Mouse (Mus musculus): Measurements from ENCODE around the gene Nmd3. TPM values are rescaled to one million over a fixed set of nuclear protein-coding genes. Genes with fewer than 3 reads are reported as not detected.

The Nmd3 gene
- 134 and 152 TPM in 2 replicates for polyA plus RNA-seq (2011; ENCODE audit: insufficient read length, low read depth, missing spikeins)

DNA sequence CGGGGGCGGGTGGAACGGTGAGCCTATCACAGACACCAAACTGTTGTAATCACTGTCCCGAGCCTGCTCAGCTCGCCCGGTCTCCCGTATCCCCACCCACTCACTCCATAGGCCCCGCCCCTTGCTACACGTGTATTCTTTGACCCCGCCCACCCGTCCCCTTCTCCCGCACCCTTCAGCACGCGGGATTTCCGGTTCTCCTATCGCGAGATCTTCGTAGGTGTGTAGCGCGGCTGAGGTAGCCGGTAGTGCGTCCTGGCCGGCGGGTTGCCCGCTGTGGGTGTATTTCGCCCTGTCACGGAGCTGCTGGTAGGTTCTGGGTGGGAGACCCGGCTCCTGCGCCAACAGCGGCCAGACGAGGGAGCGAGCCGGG lies at the start of gene Nmd3:
Gene Nmd3, plus strand, starts transcription at position 172 of the 373 bp plus-strand sequence.
- no peaks in the 10 kb centered on the region; the same call in 1 of the 2 replicates for H3K4me1 ChIP-seq (ENCODE audit: control insufficient read depth, insufficient read depth, low read length)
- TF ChIP-seq CTCF (IDR thresholded peaks at IDR 0.05; ENCODE audit: borderline replicate concordance, insufficient read depth, low read length) (no peak), POLR2A (IDR thresholded peaks at IDR 0.05; ENCODE audit: low read depth, low read length) (peak; percentile 90)
- H3K4me3 ChIP-seq (ENCODE audit: insufficient read depth, low read length): peak within 1 kb of the TSS; percentile 87

DNA sequence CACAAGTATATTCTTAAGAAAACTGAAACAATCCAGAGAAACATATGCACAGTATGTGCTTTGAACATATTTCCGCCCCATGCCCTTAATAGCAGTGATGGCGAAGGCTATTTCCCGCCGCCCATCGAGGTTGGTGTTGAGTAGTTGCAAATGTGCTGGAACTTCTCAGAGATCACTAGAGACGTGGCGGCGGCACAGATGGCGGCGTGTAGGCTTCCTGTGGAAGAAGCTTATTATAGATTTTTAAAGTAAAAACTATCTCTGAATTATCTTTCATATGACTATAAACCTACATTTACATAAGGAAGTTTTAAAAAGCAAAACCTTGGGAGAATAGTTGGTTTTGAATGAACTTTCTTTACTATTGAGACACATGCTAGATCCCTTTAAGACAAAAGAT lies 48.4 kb upstream of the Nmd3 start:
- H3K4me3 ChIP-seq (ENCODE audit: insufficient read depth, low read length): no peak overlapping the region
- TF ChIP-seq POLR2A (IDR thresholded peaks at IDR 0.05; ENCODE audit: low read depth, low read length): no peak
- TF ChIP-seq CTCF (IDR thresholded peaks at IDR 0.05; ENCODE audit: borderline replicate concordance, insufficient read depth, low read length): no peak
- no peak overlapping the region for H3K27ac ChIP-seq (ENCODE audit: insufficient read depth, low read length)
- H3K4me1 ChIP-seq (ENCODE audit: control insufficient read depth, insufficient read depth, low read length): no peaks in the 10 kb centered on the region

More for the DNA sequence above, at the start of gene Nmd3:
- peak within 1 kb of the TSS; percentile 34 for H3K27ac ChIP-seq (ENCODE audit: insufficient read depth, low read length)

DNA sequence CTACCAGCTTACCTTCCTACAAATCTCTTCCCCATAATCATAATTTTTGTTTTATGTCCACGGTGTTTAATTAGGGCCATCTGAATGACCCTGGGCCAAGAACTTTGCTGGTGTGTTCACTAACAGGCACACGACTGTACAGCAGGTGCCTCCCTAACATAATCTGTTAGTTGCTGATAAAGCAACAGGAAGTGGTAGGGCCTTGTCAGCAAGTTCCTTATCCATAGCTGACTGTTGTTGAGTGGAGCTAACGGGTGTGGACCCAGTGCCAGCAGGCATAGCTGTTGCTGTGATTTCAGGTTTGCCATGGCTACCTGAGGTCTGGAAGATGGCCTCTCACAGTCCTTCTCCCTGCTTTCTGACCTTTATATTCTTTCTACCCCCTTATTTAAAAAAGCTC lies 47.6 kb upstream of the Nmd3 start:
- H3K27ac ChIP-seq (ENCODE audit: insufficient read depth, low read length): no peak overlapping the region
- H3K4me3 ChIP-seq (ENCODE audit: insufficient read depth, low read length): no peak overlapping the region
- TF ChIP-seq POLR2A (IDR thresholded peaks at IDR 0.05; ENCODE audit: low read depth, low read length) (no peak), CTCF (IDR thresholded peaks at IDR 0.05; ENCODE audit: borderline replicate concordance, insufficient read depth, low read length) (no peak)

DNA sequence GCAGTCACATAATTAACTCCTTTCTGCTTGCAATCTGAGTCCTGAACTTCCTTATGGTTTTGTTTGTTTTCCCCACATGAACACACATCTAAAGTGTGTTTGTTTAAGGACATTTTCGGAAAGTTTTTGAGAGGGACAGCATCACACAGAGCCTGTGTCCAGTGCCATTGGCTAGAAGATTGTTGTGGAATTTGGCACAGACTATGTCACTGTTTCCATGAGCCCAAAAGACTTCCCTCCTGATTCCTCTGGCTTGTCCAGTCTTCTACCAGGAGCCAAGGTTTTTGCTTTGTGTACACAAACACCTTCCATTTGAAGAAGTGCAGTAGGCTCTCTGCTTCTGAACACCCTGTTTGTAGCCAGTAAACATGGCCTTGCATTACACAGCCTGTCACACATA lies 32.0 kb upstream of the Nmd3 start:
- Histone ChIP-seq H3K27ac (ENCODE audit: insufficient read depth, low read length) (no peak overlapping the region), H3K4me1 (ENCODE audit: control insufficient read depth, insufficient read depth, low read length) (no peaks in the 10 kb centered on the region), H3K4me3 (ENCODE audit: insufficient read depth, low read length) (no peak overlapping the region)
- TF ChIP-seq CTCF (IDR thresholded peaks at IDR 0.05; ENCODE audit: borderline replicate concordance, insufficient read depth, low read length) (no peak), POLR2A (IDR thresholded peaks at IDR 0.05; ENCODE audit: low read depth, low read length) (no peak)

More for the DNA sequence above, 47.6 kb upstream of the Nmd3 start:
- H3K4me1 ChIP-seq (ENCODE audit: control insufficient read depth, insufficient read depth, low read length): no peaks in the 10 kb centered on the region

DNA sequence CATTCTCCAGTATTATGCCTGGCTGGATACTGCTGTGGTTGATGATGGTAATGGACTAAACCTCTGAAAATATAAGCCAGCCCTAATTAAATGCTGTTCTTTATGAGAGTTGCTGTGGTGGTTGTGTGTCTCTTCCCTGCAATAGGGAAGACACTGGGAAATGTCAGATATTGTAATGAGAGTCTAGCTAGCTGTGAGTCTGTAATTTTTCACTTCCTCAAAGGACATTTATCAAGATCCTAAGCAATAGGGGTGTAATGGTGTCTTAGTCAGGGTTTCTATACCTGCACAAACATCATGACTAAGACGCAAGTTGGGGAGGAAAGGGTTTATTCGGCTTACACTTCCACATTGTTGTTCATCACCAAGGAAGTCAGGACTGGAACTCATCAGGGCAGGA lies 30.8 kb upstream of the Nmd3 start:
- TF ChIP-seq CTCF (IDR thresholded peaks at IDR 0.05; ENCODE audit: borderline replicate concordance, insufficient read depth, low read length): no peak
- TF ChIP-seq POLR2A (IDR thresholded peaks at IDR 0.05; ENCODE audit: low read depth, low read length): no peak
- H3K4me3 ChIP-seq (ENCODE audit: insufficient read depth, low read length): no peak overlapping the region
- no peak overlapping the region for H3K27ac ChIP-seq (ENCODE audit: insufficient read depth, low read length)
- H3K4me1 ChIP-seq (ENCODE audit: control insufficient read depth, insufficient read depth, low read length): no peaks in the 10 kb centered on the region

DNA sequence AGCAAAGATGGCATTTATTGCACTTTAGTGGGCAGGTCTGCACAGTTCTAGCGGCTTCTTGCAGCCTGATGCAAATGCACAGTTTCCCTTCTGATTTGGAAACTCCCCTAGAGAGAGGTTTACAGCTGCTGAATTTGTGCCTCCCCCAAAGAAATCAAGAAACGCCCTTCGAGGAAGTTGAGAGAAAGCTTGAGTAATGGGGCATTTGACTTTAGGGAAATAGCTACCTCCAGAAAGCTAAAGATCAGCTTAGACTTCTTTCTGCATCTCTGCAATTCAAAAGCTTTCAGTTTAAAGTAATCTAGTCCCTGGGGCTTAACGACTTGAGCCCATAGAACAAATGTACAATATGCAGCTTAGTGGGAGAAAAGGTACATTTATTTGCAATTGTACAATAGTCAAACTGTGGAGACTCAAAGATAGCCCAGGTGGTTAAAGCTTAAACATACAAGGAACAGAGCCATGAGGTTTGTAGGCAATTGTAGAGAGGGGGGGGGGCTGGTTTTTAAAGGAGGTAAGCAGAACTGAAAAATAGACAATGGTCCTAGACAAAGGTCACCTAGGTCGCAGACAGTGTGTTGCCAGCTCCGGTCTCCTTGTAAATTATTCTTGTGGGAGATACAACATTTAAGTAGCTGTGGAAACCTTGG lies 21.8 kb upstream of the Nmd3 start:
- Histone ChIP-seq H3K4me3 (ENCODE audit: insufficient read depth, low read length) (no peak overlapping the region), H3K4me1 (ENCODE audit: control insufficient read depth, insufficient read depth, low read length) (no peaks in the 10 kb centered on the region), H3K27ac (ENCODE audit: insufficient read depth, low read length) (no peak overlapping the region)
- no peak for TF ChIP-seq CTCF (IDR thresholded peaks at IDR 0.05; ENCODE audit: borderline replicate concordance, insufficient read depth, low read length)
- TF ChIP-seq POLR2A (IDR thresholded peaks at IDR 0.05; ENCODE audit: low read depth, low read length): no peak

DNA sequence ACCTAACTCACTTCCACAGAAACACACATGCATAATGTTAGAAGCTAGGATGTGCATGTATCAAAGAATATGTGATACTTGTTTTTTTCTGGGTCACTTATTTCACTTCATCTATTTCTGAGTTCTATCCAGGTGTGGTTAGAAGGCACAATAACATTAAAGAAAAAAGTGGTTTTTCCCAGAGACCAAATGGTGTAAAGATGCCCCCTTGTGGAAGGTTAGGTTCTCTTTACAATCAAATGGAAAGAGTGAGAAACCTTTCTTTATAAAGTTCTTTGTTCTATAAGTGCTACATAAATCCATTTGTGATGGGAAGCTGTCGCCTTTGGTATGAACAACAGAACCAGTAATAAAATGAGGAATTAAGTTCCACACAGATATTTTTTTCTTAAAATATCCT lies 19.9 kb upstream of the Nmd3 start:
- H3K4me1 ChIP-seq (ENCODE audit: control insufficient read depth, insufficient read depth, low read length): no peaks in the 10 kb centered on the region
- no peak overlapping the region for H3K4me3 ChIP-seq (ENCODE audit: insufficient read depth, low read length)
- no peak for TF ChIP-seq CTCF (IDR thresholded peaks at IDR 0.05; ENCODE audit: borderline replicate concordance, insufficient read depth, low read length)
- TF ChIP-seq POLR2A (IDR thresholded peaks at IDR 0.05; ENCODE audit: low read depth, low read length): no peak
- no peak overlapping the region for H3K27ac ChIP-seq (ENCODE audit: insufficient read depth, low read length)

DNA sequence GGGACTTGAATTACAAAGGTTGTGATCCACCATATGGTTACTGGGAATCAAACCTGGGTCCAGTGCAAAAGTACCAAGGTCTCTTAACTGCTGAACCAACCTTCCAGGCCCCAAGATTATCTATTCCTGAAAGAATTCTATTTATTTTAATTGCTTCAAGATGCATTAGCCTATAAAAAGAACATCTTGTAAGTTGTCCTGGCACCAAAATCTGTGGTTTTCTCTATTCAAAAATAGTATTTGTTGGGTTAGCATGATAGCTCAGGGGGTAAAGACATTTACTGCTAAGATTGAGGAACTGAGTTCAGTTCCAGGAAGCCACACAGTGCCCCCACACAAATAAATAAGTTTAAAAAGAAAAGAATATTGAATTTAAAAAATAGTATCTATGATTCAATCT lies 19.4 kb upstream of the Nmd3 start:
- no peak for TF ChIP-seq POLR2A (IDR thresholded peaks at IDR 0.05; ENCODE audit: low read depth, low read length)
- no peak for TF ChIP-seq CTCF (IDR thresholded peaks at IDR 0.05; ENCODE audit: borderline replicate concordance, insufficient read depth, low read length)
- H3K4me1 ChIP-seq (ENCODE audit: control insufficient read depth, insufficient read depth, low read length): no peaks in the 10 kb centered on the region
- H3K4me3 ChIP-seq (ENCODE audit: insufficient read depth, low read length): no peak overlapping the region
- H3K27ac ChIP-seq (ENCODE audit: insufficient read depth, low read length): no peak overlapping the region

DNA sequence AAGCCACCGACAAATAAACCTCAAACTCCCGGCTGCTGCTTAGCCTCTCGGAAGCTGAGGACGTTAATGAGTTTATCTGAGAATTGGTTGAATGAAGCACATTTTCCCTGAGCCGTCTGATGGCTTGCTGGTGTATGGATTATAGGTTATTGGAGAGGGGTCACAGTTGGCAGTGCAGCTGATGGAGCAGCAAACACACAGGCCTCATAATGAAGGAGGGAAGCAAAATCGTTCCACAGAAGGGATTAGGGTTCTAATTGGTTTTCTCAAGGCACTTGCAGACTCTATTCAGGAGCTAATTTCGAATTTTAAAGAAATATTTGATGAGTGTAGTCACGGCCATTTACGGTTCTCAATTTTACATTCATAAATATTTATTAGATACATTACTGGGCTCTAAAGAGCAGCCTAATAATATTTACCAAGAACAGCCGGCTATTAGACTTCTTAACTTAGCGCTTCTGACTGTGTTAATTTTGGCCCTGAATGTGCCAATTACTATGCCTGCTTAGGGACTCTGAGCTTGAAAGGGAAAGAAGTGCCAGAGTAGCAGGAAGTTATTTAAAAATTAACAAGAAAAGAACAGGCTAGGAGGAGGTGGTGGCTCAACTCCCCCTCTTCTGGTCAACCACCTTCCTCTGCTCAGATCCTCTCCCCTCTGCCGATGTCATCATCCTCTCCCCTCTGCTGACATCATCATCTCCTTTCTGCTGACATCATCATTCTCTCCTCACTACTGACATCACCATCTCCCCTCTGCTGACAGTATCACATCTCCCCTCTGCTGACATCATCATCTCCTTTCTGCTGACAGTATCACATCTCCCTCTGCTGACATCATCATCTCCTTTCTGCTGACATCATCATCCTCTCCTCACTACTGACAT lies 12.5 kb upstream of the Nmd3 start:
- TF ChIP-seq CTCF (IDR thresholded peaks at IDR 0.05; ENCODE audit: borderline replicate concordance, insufficient read depth, low read length): no peak
- no peak for TF ChIP-seq POLR2A (IDR thresholded peaks at IDR 0.05; ENCODE audit: low read depth, low read length)
- Histone ChIP-seq H3K4me3 (ENCODE audit: insufficient read depth, low read length) (no peak overlapping the region), H3K27ac (ENCODE audit: insufficient read depth, low read length) (no peak overlapping the region), H3K4me1 (ENCODE audit: control insufficient read depth, insufficient read depth, low read length) (peaks cover 4% of the 10 kb centered on the region; the same call in 1 of the 2 replicates)
